Mouse (Mus musculus) layer of hippocampus, adult 8-10 months (tissue): ENCODE data around the gene Olfr885. TPM values are rescaled to one million over a fixed set of nuclear protein-coding genes. Genes with fewer than 3 reads are reported as not detected.

Source experiments
- DNase-seq, 2 experiments: peaks; one replicate each; pipeline ENCODE4 v3.0.0; 2022; ENCODE audit warnings: low spot score in 2 of 2
- total RNA-seq, 4 experiments: library from RNA; stranded (reverse); gene quantifications; 2 replicates each; pipeline ENCODE4 v1.2.4; 2022

Gene Olfr885
- not detected for total RNA-seq

DNA sequence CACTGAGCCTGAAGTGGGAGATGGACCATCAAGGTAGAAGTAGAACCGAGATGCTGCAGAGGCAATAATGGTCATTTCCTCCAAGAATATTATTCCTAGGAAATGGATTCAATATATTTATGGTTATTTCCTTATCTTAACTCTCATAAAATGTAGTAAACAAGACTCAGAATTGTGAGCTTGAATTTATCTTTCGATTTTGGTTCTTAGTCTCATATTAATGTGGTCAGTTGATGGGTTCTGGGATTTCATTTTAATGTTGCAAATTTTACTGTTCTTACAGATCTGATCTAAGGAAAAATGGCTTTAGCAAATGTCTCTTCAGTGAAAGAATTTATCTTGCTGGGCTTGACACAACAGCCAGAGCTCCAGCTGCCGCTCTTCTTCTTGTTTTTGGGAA, at the start of gene Olfr885:
TSS of gene Olfr885 (plus strand) at position 301 of the 400 bp plus-strand sequence.
- DNase-seq, result no peak

DNA sequence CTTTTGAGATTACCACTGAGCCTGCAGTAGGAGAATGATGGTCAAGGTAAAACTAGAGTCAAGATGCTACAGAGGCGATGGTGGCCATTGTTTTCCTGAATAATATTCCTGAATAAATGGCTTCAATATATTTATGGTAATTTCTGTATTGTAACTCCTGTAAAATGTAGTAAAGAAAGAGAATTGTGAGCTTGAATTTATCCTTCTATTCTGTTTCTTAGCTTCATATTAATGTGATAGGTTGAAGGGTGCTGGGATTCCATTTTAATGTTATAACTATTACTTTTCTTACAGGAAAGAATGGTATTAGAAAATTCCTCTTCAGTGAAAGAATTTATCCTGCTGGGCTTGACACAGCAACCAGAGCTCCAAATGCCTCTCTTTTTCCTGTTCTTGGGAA, 35.6 kb upstream of the Olfr885 start, which contains the start of gene Olfr883:
TSS of gene Olfr883 (plus strand) at position 301 of the 400 bp plus-strand sequence.
- DNase-seq, result no peak

DNA sequence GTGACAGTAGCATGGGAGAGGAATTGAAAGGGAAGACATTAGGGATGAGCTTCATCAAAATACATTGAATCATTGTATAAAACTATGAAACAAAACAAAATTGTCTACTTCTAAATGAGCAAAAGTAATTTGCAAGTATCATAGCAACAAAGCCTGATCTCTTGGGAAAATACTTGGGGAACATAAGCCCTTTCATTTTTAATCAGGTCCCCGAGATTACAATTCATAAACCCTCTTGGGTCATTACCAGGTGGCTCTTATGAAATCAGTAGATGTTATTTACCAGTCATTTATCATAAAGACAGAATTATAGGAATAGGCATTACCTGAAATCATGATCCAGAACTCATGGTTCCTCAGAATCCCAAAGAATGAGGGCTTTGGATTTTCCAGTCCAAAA, 14.9 kb upstream of the Olfr885 start, which contains the start of gene Olfr884:
TSS of gene Olfr884 (plus strand) at position 301 of the 400 bp plus-strand sequence.
- DNase-seq, result no peak

DNA sequence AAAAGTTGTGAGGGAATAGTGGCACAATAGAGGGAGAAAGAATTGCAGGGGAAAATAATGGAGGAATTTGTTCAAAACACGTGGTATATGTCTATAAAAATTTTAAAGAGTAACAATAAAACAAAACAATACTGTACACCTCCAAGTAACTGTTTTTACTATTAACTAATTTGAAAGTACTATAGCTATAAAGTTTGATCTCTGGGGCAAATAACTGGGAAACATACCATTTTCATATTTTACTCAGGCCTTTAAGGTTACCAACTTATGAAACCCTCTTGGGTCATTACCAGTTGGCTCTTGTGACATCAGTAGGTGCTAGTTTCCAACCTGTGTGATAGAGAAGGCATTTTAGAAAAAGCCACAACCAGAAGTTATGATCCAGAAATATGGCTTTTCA, 22.6 kb downstream of the Olfr885 start, which contains the start of gene Olfr887:
TSS of gene Olfr887 (plus strand) at position 301 of the 400 bp plus-strand sequence.
- no peak for DNase-seq

DNA sequence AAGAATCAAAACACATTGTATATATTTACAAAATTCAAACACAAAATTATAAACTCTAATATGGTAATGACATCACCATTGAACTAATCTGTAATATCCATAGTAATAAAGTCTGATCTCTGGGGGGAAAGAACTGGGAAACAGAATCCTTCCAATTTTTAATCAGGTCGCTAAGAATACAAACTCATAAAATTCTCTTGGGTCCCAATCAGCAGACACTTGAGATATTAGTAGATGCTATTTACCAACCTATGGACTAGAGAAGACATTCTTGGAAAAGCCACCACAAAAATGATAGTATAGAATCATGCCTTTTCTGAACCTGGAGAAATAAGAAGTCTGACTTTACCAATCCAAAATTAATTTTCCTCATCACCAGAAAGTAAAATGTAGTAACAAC, 46.7 kb downstream of the Olfr885 start, which contains the start of gene Olfr888:
TSS of gene Olfr888 (plus strand) at position 301 of the 400 bp plus-strand sequence.
- no peak for DNase-seq

Other genes starting within 250 kb of the Olfr885 start
- gene Olfr877, start 207.1 kb upstream of the Olfr885 start, total RNA-seq, result not detected
- not detected for gene Olfr145, start 164.6 kb upstream of the Olfr885 start, total RNA-seq
- under 1 TPM in 1 of 4 experiments, not detected in 3; 0.45 TPM for gene Olfr878, start 143.5 kb upstream of the Olfr885 start, total RNA-seq
- gene Olfr881, start 69.5 kb upstream of the Olfr885 start, total RNA-seq, result under 1 TPM in 1 of 4 experiments, not detected in 3; 0.09 TPM
- not detected for gene Olfr883, start 35.5 kb upstream of the Olfr885 start, total RNA-seq
- not detected for gene Olfr884, start 14.8 kb upstream of the Olfr885 start, total RNA-seq
- not detected for gene Olfr887, start 22.8 kb downstream of the Olfr885 start, total RNA-seq
- not detected for gene Olfr888, start 46.8 kb downstream of the Olfr885 start, total RNA-seq
- not detected for gene Olfr889, start 53.9 kb downstream of the Olfr885 start, total RNA-seq
- not detected for gene Olfr890, start 81.2 kb downstream of the Olfr885 start, total RNA-seq
- gene Olfr891, start 119.5 kb downstream of the Olfr885 start, total RNA-seq, result not detected
- not detected for gene Olfr893, start 147.0 kb downstream of the Olfr885 start, total RNA-seq
- not detected for gene Olfr894, start 156.7 kb downstream of the Olfr885 start, total RNA-seq
- not detected for gene Olfr143, start 191.5 kb downstream of the Olfr885 start, total RNA-seq
- not detected for gene Olfr895, start 206.5 kb downstream of the Olfr885 start, total RNA-seq
- not detected for gene Olfr896-ps1, start 229.8 kb downstream of the Olfr885 start, total RNA-seq